Mouse (Mus musculus): ENCODE measurements around the gene Zfp106.

Gene Zfp106

GRCm38 (mm10) chr2:120556868-120557267 is 6.8 kb downstream of the Zfp106 start:
- DNase-seq (ENCODE audit: low spot score), result no peak

- DNase-seq (ENCODE audit: low spot score), result no peak
Observed at GRCm38 (mm10) chr2:120544732-120545131, 18.9 kb downstream of the Zfp106 start.

GRCm38 (mm10) chr2:120539778-120540208 is 23.9 kb downstream of the Zfp106 start:
- peak; percentile 67 for DNase-seq (ENCODE audit: low spot score)

DNA sequence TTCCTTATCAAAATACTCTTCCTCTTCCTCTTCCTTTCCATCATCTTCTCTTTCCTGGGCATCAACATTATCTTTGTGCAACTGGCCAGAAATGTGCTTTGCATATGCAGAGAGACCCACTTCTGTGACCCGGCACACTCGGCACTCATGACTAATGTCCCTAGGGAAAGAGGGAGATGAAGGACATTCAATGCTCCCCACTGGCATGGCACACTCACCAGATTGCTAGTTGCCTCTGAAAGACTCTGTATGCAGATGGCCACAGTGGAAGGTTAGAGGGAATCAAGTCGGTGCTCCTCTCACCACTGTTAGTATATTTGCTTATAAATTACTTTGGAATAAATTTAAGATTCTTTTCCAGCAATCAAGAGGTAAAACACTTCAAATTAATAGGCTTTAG is 24.3 kb downstream of the Zfp106 start:
- no peak for DNase-seq (ENCODE audit: low spot score)

DNA sequence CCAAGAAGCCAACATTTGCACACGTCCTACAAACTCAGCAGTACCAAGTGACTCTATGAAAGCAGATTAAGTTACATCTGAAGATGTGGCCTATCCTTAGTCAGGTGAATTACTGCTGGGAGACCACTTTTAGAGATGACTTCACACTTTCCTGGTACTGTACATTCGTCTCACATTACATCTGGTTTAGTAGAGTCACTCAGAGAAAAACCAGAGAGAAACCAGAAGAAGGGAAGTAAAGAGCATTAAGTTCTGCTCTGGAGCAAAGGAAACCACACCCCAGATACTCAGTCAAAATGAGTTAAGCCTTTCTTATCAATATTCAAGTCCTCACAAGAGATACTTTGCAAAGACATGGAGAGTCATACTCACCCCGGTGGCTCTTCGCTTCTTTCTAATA is 32.4 kb downstream of the Zfp106 start:
- no peak for DNase-seq (ENCODE audit: low spot score)

DNA sequence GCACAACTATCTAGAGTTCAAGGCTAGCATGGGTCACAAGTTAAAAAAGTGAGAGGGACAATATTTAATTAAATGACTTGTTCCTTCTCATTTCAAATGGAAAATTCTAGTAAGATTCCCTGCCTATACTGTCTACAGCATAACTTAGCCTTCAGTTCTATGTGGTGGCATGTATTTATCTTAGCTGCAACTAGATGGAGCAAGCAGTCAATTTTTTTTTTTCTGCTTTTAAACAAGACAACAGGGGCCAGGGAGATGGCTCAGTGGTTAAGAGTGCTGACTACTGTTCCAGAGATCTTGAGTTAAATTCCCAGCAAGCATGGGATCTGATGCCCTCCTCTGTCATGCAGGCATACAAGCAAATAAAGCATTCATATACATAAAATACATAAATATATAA is 34.1 kb downstream of the Zfp106 start:
- no peak for DNase-seq (ENCODE audit: low spot score)

DNA sequence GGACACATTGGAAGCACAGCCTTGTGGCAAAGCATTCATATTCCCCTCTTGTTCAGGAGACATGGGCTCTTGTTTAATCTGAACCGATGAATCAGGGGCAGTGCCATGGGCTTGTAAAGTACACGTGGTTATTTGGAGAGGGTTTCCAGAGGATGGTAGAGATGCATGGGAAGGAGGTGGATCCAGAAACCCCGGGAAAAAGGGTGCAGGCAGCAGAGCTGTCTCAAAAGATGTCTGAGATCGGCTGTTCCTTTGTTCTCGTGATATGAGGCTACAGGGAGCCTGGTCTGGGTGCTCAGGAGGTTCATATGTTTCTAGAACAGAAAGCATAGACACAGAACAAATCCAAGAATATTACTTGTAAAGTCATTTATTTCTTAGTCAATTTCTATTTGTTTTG is 36.9 kb downstream of the Zfp106 start:
- DNase-seq (ENCODE audit: low spot score), result no peak

DNA sequence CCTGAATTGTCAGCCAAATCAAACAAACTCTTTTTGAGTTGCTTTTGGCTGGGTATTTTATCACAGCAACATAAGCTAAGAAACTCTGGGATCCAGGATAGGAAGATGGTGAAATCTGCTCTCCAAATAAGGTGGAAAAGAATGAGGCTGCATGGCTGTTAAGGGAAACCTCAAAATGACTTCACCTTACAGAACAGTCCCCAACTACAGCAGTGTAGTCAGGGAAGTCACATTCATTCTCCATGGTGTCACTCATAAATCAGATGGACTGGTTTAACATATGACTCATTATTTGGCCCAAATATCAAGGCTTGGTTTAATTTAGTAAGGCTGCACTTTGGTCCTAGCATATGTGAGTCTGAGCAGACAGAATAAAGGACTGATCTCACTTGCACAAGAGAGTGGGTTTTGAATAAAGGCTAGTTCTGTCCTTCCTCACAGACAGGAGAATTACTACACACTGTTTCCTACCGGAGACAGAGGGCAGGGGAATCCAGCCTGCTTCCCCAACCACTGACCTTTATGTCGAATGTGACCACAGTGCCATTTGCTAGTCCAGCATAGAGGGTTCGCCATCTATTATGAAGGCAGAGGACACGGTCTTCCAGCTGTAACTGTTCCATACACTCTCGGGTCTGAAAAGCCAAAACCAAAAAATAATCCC is 45.0 kb downstream of the Zfp106 start:
- DNase-seq (ENCODE audit: low spot score), result no peak

DNA sequence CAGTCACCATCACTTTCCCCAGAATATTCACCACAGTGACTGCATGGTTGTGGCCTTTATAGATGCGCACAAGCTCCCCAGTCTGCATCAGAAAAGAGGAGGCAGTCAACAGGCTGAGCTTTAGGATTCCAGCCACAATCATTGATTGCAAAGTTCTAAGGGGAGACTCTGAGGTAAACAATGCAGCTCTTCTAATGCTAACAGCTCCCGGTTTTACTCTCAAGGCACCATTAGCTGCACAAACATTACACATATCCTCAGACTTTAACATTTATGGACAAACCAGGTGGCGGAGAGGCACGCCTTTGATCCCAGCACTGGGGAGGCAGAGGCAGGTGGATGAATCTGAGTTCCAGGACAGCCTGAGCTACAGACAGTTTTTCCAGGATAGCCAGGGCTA is 49.5 kb downstream of the Zfp106 start:
- DNase-seq (ENCODE audit: low spot score), result no peak

GRCm38 (mm10) chr2:120503992-120504391 is 59.7 kb downstream of the Zfp106 start:
- no peak for DNase-seq (ENCODE audit: low spot score)

- DNase-seq (ENCODE audit: low spot score), result no peak
Observed at GRCm38 (mm10) chr2:120503094-120503493, 60.5 kb downstream of the Zfp106 start.

DNA sequence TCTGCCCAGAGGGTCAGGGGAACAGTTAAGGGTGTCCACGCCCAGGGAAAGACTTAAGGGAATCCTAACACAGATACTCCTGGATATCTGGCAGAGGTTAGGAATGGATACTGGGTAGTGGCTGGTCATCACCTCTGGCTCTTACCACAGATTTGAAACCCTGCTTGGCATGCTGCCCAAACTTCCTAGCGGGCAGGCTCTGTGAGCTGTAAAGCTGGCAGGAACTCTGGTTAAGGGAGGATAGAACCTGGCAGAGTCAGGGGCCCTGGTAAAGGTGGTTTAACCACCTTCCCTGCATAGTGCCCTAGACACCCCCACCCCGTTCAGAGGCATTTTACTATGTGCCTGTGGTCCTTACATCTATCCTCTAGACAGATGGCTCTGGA is 61.0 kb downstream of the Zfp106 start:
- no peak for DNase-seq (ENCODE audit: low spot score)

DNA sequence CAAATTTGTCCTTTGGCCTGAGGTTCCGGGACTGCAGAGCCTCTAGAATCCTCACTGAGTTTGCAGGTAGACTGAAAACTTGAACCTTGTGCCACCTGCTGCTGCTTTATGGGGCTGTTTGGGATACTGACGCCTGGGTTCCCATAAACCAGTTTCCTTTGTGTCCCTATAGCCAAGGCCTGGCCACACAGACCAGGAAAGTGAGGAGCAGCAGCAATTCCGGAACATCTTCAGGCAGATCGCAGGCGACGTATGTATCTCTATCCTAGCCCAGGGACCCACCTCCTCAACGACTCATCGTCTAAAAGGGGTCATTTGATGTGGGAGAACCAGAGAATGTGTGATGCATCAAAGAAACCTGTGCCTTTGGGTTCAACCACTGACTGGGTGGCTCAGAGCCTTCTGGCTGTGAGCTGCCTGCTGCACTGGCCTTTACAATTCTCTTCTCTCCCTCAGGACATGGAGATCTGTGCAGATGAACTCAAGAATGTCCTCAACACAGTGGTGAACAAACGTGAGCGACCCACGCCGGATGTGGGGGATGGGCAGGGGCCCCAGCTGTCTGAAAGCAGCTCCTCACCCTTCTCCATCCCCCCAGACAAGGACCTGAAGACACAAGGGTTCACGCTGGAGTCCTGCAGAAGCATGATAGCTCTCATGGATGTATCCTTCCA is 61.6 kb downstream of the Zfp106 start:
- no peak for DNase-seq (ENCODE audit: low spot score)

DNA sequence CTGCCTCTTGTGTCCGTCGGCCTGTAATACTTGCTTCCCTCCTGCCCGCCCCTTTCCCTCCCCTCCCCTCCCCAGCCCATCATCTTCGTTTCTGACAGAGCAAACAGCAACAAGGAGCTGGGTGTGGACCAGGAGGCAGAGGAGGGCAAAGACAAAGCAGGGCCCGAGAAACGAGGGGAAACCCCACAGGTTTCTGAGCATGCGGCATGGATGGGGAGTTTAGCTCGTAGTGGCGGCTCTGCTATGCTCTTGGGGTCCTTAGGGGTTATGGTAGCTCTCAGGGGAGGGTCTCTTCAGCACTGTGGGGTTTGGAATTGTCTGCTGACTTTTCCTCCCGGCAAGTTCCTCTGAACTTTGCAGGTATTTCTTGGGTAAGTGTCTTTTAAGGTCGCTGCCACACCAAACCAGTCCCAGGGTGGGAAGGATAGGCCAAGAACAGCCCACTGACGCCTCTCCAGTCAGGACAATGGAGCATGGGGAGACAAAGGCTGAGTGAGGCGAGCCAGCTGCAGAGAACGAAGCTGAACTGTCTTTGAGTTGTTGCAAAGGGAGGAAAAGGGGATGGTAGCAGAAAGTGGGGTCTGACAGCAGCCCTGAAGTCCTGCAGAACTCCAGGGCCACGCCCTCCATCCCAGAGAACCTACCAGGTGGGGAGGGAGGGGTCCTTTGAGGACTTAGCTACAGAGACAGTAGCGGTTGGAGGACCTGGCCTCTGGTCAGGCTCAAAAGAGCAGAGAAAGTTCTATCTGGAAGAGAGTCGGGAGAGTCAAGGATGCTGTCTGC is 62.3 kb downstream of the Zfp106 start:
- DNase-seq (ENCODE audit: low spot score), result no peak

GRCm38 (mm10) chr2:120499971-120500471 is 63.6 kb downstream of the Zfp106 start:
- no peak for DNase-seq (ENCODE audit: low spot score)

DNA sequence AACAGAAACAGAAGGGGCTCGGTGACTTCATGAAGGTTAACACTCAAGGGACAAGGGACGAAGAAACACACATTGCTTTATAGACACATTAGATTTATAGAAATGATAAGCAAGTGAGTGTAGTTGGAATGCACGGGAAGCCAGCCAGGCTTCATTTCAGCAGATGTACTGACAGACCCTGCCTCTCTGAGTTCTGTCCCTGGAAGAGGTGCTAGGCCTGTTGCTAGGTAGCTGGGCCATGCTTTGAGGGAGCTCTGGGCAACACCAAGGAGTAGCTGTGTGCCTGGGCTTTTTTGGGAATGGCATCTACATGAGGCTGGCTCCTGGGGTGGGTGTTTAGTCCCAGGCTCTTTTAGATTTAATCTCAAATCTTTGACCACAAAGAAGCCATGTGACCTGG is 67.1 kb downstream of the Zfp106 start:
- DNase-seq (ENCODE audit: low spot score), result no peak

DNA sequence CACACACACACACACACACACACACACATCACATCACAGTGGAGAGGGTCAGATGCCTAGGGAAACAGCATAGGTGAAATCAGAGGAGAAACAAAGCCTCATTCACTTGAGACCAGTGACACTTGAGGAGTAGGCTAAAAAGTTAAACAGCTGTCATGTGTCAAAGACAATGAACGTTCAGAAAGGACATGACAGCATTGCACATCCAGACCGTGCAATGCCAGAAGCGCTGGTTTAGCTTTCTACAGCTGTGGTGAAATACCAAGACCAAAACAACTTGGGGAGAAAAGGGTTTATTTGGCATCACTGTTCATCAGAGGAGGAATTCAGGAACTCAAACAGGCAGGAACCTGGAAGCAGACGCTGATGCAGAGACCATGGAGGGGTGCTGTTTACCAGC is 70.4 kb downstream of the Zfp106 start:
- DNase-seq (ENCODE audit: low spot score), result no peak

DNA sequence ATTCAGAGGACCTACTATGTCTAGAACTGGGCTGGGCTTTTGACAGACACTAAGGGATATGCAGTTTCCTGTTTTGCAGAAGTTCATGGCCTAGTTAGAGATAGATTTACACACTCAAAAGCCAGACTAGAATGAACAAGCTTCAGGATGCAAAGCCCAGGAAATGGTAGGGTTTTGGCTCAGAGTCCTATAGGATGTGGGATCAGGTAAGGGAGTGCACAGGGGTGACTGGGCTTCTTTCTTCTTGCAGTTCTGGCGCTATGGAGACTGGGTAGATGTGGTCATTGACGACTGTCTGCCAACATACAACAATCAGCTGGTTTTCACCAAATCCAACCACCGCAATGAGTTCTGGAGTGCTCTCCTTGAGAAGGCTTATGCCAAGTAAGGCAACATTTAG is 79.4 kb downstream of the Zfp106 start:
- DNase-seq (ENCODE audit: low spot score), result no peak

DNA sequence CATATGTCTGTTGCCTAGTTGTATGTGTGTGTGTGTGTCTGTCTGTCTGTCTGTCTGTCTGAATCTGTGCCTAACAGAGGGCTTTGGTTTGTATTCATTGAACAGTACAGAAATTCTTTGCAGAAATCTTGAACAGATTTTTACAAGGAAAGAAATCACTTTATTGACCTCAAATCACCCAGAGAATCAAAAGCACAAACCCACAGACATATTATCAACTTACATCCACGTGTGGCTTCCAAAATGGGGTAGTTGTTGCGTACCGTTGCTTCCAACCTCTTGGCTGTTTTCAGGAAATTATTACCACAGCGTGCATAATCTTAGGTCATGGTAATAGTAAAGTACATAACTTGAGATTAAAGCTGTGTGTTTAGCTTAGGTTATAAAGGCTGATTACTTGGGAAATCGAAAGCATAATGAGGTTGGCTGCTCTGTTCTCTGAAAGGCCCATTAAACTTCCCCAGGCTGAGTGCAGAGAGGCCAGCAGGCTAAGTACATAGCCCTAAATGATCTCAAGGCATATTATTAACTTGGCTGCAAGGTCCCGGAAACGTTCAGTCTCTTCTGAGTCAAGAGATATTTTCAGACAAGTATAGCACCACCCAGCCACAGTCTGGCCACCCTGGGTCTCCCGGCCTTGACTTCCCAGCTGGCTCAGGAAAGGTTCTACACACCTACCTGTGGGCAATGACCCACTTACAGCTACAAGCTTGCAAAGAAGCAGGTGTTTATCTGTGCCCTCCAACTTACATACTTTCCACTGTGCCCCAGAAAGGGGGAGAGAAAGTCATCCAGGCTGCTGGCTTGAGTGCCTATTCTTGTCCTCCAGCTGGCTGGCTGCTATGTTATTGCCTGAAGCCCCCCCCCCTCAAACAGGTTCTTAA is 80.9 kb downstream of the Zfp106 start:
- no peak for DNase-seq (ENCODE audit: low spot score)

GRCm38 (mm10) chr2:120481921-120482320 is 81.7 kb downstream of the Zfp106 start:
- DNase-seq (ENCODE audit: low spot score), result no peak

DNA sequence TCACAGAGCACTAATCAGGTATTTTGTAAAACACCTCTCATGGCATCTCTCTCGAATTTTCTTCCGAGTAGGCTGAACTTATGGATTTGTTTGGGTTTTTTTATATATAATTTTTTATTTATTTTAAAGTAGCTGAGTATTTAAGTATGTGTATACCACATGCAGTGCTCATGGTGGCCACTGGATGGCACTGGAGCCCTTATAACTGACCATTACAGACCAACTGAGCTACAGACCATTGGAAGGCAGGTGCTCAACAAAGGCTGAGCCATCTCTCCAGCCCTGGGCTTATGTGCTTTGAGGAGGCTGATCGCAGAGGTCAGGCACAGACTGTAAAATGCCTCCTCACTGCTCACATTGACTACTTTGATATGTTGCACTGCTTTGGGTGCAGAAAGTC is 85.0 kb downstream of the Zfp106 start:
- DNase-seq (ENCODE audit: low spot score), result peak; percentile 52
